Mouse (Mus musculus): Measurements from ENCODE around the gene Pabpc1l.

Gene Pabpc1l

DNA sequence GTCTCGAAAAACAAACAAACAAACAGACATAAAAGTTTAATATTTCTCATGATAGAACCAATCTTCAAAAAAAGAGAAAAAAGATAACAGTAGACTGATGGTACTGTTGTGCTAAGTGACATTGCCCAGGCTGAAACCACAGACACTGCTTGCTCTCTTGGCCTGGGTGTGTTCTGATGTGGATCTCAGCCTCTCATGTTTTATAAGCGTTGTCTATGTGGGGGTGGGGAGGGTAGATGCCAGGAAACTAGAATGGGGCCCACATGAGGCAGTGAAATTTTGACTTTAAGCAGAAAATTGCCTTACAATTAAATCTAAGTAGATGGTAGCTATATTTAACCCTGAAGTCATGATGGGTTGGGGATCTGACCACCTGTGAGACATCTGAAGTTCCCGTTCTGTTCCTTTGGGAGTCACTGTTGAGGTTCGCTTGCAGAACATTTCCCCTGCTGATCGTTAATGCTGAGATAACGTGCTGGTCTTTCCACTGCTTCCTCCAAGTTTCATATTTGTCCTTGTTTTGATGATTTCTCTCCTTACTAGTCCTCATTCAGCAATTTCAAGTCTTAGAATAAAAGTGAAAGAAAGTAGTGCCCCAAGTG is 62.3 kb downstream of the Pabpc1l start:
- no peak for DNase-seq

GRCm38 (mm10) chr2:164089508-164089907 is 64.3 kb downstream of the Pabpc1l start:
- no peak for DNase-seq

- no peak for DNase-seq
These were observed 68.9 kb downstream of the Pabpc1l start for GRCm38 (mm10) chr2:164094152-164094551.

DNA sequence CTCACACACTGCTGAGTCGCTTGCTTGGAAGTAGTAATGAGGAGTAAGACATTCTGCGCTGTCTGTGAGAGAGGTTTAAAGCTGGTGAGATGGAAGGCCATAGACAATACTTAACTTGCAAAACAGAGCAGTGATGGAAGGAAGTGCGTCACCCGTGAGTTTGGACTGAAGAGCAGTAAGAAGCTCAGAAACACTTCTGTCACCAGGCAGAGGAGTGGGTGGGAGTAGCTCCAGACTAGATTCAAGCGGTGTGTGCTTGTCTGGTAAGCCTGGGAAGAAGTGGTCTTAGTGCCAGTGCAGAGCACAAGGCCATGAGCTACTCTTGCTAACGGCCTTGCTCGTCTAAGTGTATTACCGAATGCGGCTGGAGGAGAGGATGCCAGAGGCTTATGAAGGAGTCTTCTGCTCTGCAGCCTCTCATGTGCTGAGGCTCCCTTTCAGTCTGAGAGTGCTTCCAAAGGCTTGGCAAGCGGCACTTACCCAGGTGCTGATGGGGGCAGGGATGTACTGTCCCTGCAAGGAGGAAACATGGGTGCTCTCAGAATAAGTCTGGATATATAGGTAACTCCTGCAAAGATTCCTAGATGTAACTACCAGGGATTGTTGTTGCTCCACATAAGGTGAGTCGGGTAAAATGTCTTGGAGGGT is 73.5 kb downstream of the Pabpc1l start:
- DNase-seq: peak; percentile 79

Measured in cerebellum, adult 9-10 months (tissue).